Mouse (Mus musculus): Measurements from ENCODE around the gene Hyal3. TPM values are rescaled to one million over a fixed set of nuclear protein-coding genes. Genes with fewer than 3 reads are reported as not detected.

Gene Hyal3
- total RNA-seq (2021) (1 to 10 TPM; 1.3 to 1.4 TPM), polyA plus RNA-seq (2012; rRNA removed) (1.8 and 2.2 TPM in 2 replicates)
- long read RNA-seq, partial matches to known transcripts: 0 of 5 reads
- long read RNA-seq, other reads (novel, unspliced or antisense): 4 of 5 reads

GRCm38 (mm10) chr9:107580501-107581317 is at the start of gene Hyal3:
Gene Hyal3 (plus strand): TSS chr9:107580818.
- DNase-seq: peak; percentile 94

- DNase-seq: peak; percentile 97
These were observed 46.7 kb upstream of the Hyal3 start, which contains the start of gene Tmem115 for GRCm38 (mm10) chr9:107533791-107534407. Gene Tmem115 (plus strand): TSS chr9:107533945.

DNA sequence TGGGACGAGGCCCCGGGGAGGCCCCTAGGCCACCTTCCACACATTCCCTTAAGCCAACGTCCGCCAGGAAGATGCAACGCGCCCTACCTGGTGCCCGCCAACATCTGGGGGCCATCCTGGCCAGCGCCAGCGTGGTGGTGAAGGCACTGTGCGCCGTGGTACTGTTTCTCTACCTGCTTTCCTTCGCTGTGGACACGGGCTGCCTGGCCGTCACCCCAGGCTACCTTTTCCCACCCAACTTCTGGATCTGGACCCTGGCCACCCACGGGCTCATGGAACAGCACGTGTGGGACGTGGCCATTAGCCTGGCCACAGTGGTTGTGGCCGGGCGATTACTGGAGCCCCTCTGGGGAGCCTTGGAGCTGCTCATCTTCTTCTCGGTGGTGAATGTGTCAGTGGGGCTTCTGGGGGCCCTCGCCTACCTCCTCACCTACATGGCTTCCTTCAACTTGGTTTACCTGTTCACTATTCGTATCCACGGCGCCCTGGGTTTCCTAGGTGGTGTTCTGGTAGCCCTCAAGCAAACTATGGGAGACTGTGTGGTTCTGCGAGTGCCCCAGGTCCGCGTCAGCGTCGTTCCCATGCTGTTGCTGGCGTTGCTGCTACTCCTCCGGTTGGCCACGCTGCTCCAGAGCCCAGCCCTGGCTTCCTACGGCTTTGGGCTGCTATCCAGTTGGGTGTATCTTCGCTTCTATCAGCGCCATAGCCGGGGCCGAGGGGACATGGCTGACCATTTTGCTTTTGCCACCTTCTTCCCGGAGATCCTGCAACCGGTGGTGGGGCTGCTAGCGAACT is 46.0 kb upstream of the Hyal3 start:
- DNase-seq: no peak

DNA sequence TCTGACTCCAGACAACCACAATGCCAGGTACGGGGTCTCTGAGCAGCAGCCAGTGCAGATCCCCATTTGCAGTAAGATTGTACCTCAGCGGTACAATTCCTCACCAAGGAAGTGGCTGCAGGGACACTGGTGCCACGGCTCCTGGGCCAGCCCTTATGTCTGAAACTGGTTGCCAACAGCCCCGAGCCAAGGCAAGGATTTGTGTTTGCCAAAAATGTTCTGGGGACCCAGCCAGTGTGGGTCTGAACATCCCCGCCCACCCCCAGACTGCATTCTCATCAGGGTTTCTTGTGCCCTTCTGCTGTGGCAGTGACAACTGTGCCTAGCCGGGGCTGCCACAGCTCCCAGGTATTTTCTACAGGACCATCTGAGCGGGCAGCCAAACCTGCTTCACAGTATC is 42.4 kb upstream of the Hyal3 start:
- no peak for DNase-seq

DNA sequence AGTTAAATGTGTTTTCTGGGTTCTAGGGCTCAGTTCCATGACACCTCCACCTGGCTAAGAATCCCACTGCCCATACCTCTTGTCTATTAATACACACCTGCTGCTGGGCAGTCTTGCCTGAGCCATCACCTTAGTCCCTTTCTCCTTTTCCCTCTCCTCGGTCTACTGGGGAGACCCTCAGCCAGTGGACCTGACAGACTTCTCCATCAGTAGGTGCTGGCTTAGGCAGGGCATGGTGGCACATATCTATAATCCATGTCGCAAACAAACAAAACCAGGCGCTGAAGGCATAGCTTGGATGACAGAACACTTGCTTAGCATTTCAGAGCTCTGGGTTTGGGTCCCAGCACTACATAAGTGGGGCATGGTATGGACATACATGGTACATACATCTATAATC is 41.9 kb upstream of the Hyal3 start:
- no peak for DNase-seq

DNA sequence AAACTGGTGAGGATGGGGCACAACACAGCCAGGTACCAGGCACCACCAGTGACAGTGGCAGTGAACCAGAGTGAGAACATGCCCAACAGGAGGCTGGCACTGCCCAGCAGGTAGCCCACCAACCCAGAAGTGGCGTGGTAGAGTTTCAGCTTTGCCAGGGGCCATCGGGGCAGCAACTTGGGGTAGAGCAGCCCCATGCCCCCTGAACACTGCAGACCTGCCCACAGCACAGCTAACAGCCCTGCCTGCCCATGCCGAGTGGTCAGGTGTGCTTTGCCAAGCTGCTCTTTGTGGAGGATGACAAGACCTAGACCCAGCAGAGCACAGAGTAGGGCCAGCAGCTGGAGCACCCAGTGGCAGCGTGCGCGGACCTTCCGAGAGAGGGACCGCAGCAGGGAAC is 40.7 kb upstream of the Hyal3 start:
- no peak for DNase-seq

GRCm38 (mm10) chr9:107540420-107540819 is 40.2 kb upstream of the Hyal3 start:
- DNase-seq: no peak

- DNase-seq: no peak
These were observed 39.6 kb upstream of the Hyal3 start for GRCm38 (mm10) chr9:107541005-107541404.

GRCm38 (mm10) chr9:107541474-107542351 is 38.9 kb upstream of the Hyal3 start, which contains the start of the genes Cyb561d2 and Nprl2:
Gene Cyb561d2 (minus strand): TSS chr9:107542193.
Gene Nprl2 (plus strand): TSS chr9:107542226.
- DNase-seq: peak; percentile 98

DNA sequence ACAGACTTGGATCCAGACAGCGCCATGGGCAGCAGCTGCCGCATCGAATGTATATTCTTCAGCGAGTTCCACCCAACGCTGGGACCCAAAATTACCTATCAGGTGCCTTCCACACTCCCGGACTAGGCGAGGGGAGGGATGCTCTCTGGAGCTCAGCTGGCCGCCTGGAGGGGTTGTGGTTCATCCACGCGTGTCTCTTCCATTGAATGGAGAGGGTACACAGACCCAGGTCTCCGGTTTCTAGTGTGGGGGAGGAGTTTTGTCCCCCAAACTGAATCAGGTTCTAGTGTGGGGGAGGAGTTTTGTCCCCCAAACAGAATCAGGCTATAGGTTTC is 38.3 kb upstream of the Hyal3 start:
- DNase-seq: no peak

- DNase-seq: no peak
These were observed 37.9 kb upstream of the Hyal3 start for GRCm38 (mm10) chr9:107542721-107543120.

- DNase-seq: no peak
These were observed 37.3 kb upstream of the Hyal3 start for GRCm38 (mm10) chr9:107543299-107543698.

GRCm38 (mm10) chr9:107544196-107544700 is 36.4 kb upstream of the Hyal3 start:
- DNase-seq: no peak

DNA sequence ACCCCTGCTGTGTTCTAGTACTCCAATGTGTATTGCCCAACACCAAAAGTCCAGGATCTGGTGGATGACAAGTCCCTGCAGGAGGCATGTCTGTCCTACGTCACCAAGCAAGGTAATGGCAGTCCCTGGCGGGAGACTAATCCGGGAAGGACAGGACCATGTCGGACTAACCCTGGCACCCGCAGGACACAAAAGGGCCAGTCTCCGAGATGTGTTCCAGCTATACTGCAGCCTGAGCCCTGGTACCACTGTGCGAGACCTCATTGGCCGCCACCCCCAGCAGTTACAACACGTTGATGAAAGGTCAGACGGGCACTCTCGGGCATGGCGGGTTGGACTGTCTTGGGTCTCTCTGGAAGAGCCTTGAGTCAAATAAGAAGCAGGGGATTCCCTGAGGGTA is 35.9 kb upstream of the Hyal3 start:
- DNase-seq: no peak

GRCm38 (mm10) chr9:107545199-107545598 is 35.4 kb upstream of the Hyal3 start:
- DNase-seq: no peak

- peak; percentile 70 for DNase-seq
These were observed 35.0 kb upstream of the Hyal3 start for GRCm38 (mm10) chr9:107545602-107546001.

DNA sequence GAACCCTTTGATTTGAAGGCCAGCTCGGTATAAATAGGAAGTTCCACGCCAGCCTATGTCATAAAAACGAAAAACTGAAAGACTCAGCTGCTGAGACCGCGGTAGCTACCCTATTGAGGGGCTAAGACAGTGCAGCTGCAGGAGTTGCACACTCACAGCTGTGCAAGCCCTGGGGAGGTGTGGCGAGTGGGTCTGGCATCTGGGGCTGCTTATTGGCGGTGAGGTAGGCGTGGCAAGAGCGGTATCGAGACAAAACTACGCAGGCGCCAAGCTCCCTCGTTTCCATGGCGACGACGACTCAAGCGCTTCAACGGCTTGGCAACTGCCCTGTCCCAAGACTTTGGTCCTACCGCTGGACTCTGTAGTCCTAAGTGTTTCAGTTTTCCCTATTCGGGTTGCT is 33.6 kb upstream of the Hyal3 start, which contains the start of gene Zmynd10:
Gene Zmynd10, plus strand, starts transcription at position 273 of the 400 bp plus-strand sequence.
- DNase-seq: peak; percentile 94

- DNase-seq: no peak
These were observed 32.7 kb upstream of the Hyal3 start for GRCm38 (mm10) chr9:107547957-107548356.

GRCm38 (mm10) chr9:107548820-107549219 is 31.8 kb upstream of the Hyal3 start:
- no peak for DNase-seq

GRCm38 (mm10) chr9:107549297-107550074 is 31.1 kb upstream of the Hyal3 start:
- no peak for DNase-seq
